Mouse (Mus musculus) left cerebral cortex, adult 8-10 months (tissue): Measurements from ENCODE around the gene Gm13889. TPM values are rescaled to one million over a fixed set of nuclear protein-coding genes. Genes with fewer than 3 reads are reported as not detected.

ENCODE experiments used
- DNase-seq, 2 experiments: peaks; one replicate each; pipeline ENCODE4 v3.0.0; 2022; ENCODE audit warnings: low spot score in 2 of 2
- total RNA-seq, 4 experiments: library from RNA; stranded (reverse); gene quantifications; 2 replicates each; pipeline ENCODE4 v1.2.4; 2022

Gene Gm13889
- total RNA-seq = 10 to 100 TPM; 36.9 to 47.4 (median 41.8) TPM

GRCm38 (mm10) chr2:93956908-93957784, at the start of gene Gm13889:
Gm13889 (minus strand) TSS chr2:93957201.
- peak; percentile 62 to 81 for DNase-seq

DNA sequence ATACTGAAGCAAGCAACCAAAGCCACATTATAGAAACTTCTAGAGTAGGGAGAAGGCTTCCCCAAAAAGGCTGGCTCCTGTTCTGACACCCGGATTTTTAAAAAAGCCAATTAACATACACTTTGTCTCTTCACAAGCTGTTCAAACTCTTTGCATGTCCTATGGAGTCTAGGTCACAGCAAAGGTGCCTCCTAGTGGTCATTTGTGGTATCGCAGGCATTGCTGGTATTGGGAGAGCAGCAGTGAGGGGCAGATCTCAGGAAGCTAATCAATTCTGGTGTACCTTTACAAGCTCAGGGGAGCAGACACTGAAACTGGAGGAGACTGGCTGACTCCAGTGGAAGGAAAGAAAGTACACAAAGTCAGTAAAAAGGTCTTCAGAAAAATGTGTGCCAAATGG, 45.3 kb upstream of the Gm13889 start:
- DNase-seq = peak; percentile 63 to 93

- DNase-seq = no peak
Observed at GRCm38 (mm10) chr2:94001918-94002317, 44.9 kb upstream of the Gm13889 start.

- no peak for DNase-seq
Observed at GRCm38 (mm10) chr2:94001411-94001810, 44.4 kb upstream of the Gm13889 start.

DNA sequence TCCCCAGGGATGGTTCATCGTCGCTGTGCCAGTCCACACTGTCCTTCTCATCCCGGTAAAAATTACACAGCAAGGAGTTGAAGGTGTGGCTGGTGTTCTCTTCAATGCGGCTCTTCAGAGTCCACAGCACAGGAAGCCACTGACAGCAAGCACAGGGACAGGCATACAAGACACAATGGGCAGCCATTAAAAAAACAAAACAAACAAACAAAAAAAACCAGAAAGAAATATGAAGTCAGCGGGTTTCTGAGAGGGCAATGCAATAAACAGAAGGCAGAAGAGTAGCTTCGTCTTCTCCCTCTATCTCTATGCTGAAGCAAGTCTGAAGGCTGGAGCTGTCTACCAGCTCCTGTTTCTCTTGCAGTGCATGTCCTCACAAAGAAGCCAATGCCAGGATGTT, 39.3 kb upstream of the Gm13889 start, which contains the start of gene Gm27027:
Gm27027 (minus strand) TSS at position 101 of the 400 bp plus-strand sequence.
- no peak for DNase-seq

DNA sequence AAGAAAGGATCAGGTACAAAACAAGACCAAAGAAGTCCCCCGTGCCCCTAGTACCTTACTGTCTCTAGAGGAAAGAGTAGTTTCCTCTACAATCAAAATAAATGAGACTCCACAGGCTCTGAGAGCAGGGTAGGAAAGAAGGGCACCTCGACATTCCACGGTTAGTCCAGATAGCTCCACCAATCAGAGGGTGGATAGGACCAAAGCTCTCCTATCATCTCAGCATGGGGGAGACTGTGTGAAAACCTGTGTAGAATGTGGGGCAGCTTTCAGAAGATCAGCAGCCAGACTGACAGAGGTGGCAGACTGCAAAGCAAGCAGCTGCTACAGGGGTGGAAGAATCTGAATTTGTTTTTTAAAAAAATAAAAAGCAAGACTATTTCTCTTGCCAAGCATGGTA, 35.8 kb upstream of the Gm13889 start:
- no peak for DNase-seq

- DNase-seq = no peak
Observed at GRCm38 (mm10) chr2:93992259-93992658, 35.3 kb upstream of the Gm13889 start.

- no peak for DNase-seq
Observed at GRCm38 (mm10) chr2:93991336-93991735, 34.3 kb upstream of the Gm13889 start.

DNA sequence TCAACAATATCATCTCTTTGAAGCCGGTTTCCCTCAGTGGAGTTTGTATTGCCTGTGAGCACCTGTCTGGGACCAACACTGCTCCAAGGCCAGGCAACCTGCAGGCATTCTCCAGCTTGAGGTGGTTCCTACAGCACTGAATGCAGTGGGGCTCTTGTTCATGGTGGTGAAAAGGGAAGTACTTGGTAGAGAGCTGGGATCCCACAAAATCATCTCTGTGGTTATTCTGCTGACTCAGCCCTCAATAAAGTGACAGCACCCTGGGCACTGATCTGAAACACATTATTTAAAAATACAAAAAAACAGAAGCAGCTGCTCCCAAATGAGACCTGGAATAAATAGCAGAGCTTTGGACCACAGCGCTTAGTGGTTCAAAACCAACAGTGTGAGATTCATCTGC, 31.4 kb upstream of the Gm13889 start:
- no peak for DNase-seq

GRCm38 (mm10) chr2:93982457-93983235, 25.6 kb upstream of the Gm13889 start:
- DNase-seq = no peak

DNA sequence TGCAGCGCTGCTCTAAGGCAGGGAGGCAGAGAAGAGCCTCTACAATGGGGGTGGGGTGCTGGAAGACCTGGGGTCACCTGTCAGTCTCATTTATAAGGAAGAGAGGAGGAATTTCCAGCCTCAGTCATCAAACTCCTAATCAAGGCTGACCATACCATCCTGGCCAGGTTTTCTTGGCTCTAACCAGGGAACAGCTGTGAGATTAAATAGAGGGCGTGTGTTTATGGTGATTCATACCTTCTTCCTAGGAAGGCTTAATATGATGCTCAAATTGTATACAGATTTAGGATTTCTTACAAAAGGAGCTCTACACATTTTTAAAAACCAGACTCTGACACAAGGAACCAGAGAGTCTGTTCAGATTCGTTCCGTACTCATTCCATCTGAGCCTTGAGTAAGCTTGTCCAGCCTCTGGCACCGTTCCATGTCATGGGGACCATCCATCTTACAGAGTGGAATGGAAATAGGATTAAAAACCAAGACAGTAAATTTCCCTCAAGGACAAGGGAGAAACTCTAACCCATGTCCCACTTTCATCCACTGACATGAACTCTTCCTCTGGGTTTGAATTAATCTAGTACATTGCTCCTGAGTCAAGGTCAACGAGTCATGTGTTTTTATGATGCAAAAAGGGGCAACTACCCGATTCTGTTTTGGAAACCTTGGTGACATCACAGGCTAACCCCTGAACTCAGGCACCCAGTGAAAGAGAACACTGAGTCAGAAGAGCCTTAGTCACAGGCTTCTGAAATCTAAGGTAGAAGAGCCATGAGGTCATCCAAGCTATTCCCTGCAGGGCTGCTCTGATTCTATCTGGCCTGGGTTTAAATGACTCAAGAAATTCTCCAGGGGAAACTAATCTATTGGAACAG, 22.5 kb upstream of the Gm13889 start:
- no peak for DNase-seq

GRCm38 (mm10) chr2:93976436-93977252, 19.6 kb upstream of the Gm13889 start:
- peak in 1 of 2 experiments; percentile 62 for DNase-seq

GRCm38 (mm10) chr2:93975526-93976435, 18.8 kb upstream of the Gm13889 start:
- no peak for DNase-seq

DNA sequence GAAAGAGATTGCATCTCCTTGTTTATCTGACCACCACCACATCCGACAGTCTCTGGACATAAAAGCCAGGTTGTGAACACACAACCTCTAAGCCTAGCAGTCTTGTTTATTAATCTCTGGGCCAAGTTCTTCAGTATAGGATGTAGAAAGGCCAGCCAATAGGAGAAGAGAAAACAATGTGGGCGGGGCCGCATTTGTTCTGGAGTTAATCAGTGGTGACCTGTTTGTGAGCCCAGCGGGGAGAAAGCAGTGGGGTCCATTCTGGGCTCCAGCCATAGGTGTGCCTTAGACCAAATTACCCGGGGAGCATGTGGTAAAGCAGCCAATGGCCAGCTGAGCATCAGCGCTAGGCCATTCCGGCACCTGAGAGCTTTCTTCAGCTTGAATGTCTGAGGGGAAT, 18.0 kb upstream of the Gm13889 start:
- DNase-seq = no peak

DNA sequence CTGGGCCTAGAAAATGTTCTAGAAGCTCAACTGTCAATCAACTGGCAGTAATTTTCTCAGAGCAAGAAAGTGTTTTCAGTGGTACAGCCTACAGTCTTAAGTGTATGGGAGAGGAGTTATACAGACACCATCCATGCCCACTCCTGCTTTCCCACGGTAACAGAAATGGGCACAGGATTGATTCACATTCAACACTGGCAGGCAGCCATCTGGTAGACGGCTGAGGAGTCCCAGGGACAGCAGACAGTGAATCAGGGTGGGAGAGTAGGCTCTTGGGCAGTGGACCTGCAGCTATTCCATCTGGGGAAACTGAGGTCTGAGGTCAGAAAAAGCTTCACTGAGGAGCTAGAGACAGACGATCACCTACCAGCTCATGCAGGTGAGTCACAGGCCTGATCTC, 14.6 kb upstream of the Gm13889 start:
- no peak for DNase-seq

- no peak for DNase-seq
Observed at GRCm38 (mm10) chr2:93964494-93965160, 7.6 kb upstream of the Gm13889 start.

- DNase-seq = no peak
Observed at GRCm38 (mm10) chr2:93963802-93964201, 6.8 kb upstream of the Gm13889 start.

GRCm38 (mm10) chr2:93961716-93962115, 4.7 kb upstream of the Gm13889 start:
- no peak for DNase-seq

- DNase-seq = no peak
Observed at GRCm38 (mm10) chr2:93959346-93959745, 2.3 kb upstream of the Gm13889 start.
